Mouse (Mus musculus): ENCODE data around the gene Exoc3l4. TPM values are rescaled to one million over a fixed set of nuclear protein-coding genes. Genes with fewer than 3 reads are reported as not detected.

The Exoc3l4 gene
- total and polyA plus RNA-seq, 3 experiments: 0.04 to 0.17 TPM; not detected in 1

DNA sequence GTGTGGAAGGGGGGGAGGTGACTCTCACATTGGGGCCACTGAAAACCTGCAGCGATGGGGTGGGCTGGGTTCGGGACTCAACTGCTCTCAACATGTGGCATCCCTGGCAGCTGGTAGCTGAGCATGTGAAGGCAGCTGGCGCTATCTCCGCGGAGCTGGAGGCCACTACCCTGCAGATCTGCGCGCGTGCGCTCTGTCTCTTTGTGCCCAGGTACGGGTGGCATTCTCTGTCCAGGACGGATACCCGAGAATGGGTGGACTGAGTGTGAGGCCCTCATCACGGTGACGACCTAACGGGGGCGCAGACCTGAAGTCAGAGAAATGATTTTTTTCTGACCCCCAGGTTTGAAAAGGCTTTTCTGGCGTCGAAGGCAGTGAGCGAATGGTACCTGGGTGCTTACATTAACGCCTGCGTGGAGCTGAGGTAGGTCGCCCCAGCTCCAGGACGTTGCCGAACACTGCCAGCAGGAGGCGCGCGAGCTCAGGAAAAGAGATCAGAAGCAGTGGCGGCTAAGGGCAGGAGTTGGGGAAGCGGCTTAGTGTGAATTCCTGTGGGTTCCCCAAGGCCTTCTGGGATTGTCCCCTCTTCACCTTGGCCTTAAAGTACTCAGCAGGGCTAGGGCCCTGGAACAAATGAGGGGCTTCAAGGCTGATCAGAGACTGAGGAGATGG lies 9.1 kb downstream of the Exoc3l4 start:
- Histone ChIP-seq H3K4me1 (ENCODE audit: control insufficient read depth in 1 of 2, insufficient read depth in 2 of 2, low read length in 2 of 2) (peaks cover 0 to 8% of the 10 kb centered on the region in 2 experiments; a peak in 2 of 4 replicates), H3K79me2 (ENCODE audit: control insufficient read depth, insufficient read depth, low read length, poor library complexity) (no peaks in the 10 kb centered on the region), H3K9me3 (replicated peaks; ENCODE audit: insufficient read depth, low read length) (no peaks in the 10 kb centered on the region), H3K36me3 (ENCODE audit: control insufficient read depth in 1 of 2, insufficient read depth in 2 of 2, low read length in 2 of 2) (no peaks in the 10 kb centered on the region), H3K27ac (ENCODE audit: control insufficient read depth, low read depth, low read length) (no peak overlapping the region), H3K9ac (ENCODE audit: control insufficient read depth, low read depth, low read length, poor library complexity, severe bottlenecking) (no peak overlapping the region), H3K4me3 (ENCODE audit: control insufficient read depth in 1 of 2, insufficient read depth in 1 of 2, low read depth in 2 of 2, low read length in 2 of 2) (no peak overlapping the region), H3K27me3 (ENCODE audit: control insufficient read depth in 1 of 2, insufficient read depth in 2 of 2, low read length in 2 of 2) (no peaks in the 10 kb centered on the region)
- peak; percentile 85 for DNase-seq (ENCODE audit: low read depth, low spot score)
- TF ChIP-seq NELFE (IDR thresholded peaks at IDR 0.05; ENCODE audit: low read depth, low read length) (no peak), SMC3 (IDR thresholded peaks at IDR 0.05; ENCODE audit: low read depth, low read length) (peak; percentile 100), MEF2A (IDR thresholded peaks at IDR 0.05; ENCODE audit: extremely low read depth, insufficient replicate concordance, low read depth, low read length, poor library complexity, severe bottlenecking) (no peak), EP300 (IDR thresholded peaks at IDR 0.05; ENCODE audit: low read depth in 1 of 2, low read length in 2 of 2) (no peak), CHD2 (IDR thresholded peaks at IDR 0.05; ENCODE audit: low read length) (no peak), ELF1 (IDR thresholded peaks at IDR 0.05; ENCODE audit: low read depth, low read length) (0 out of 2 replicates have a peak, but pooled peaks have one; percentile 15), ZKSCAN1 (IDR thresholded peaks at IDR 0.05; ENCODE audit: low read depth, low read length) (no peak; the same call in 1 of the 2 replicates), SIN3A (IDR thresholded peaks at IDR 0.05; ENCODE audit: low read length) (no peak), NRF1 (IDR thresholded peaks at IDR 0.05; ENCODE audit: insufficient read depth, low read depth, low read length, poor library complexity, severe bottlenecking) (peak; percentile 19; the same call in 1 of the 2 replicates), RAD21 (IDR thresholded peaks at IDR 0.05; ENCODE audit: low read depth, low read length) (peak; percentile 98), MAZ (IDR thresholded peaks at IDR 0.05; ENCODE audit: low read depth, low read length) (peak; percentile 49; the same call in 1 of the 2 replicates), KAT2A (conservative IDR thresholded peaks at IDR 0.05; ENCODE audit: low read depth, low read length) (no peak), MXI1 (IDR thresholded peaks at IDR 0.05; ENCODE audit: low read depth, low read length) (no peak), HCFC1 (IDR thresholded peaks at IDR 0.05; ENCODE audit: low read depth, low read length) (0 out of 2 replicates have a peak, but pooled peaks have one; percentile 22), BHLHE40 (IDR thresholded peaks at IDR 0.05; ENCODE audit: borderline replicate concordance, low read depth, low read length) (peak; percentile 13; the same call in 1 of the 2 replicates), CTCF (IDR thresholded peaks at IDR 0.05 in 2 of 3, conservative IDR thresholded peaks at IDR 0.05 in 1 of 3; ENCODE audit: control insufficient read depth in 1 of 3, insufficient read depth in 1 of 3, low read depth in 2 of 3, low read length in 3 of 3, poor library complexity in 1 of 3, severe bottlenecking in 1 of 3) (peak; percentile 84 to 100 (median 99)), ZC3H11A (IDR thresholded peaks at IDR 0.05; ENCODE audit: low read depth, low read length) (peak; percentile 99), E2F4 (IDR thresholded peaks at IDR 0.05; ENCODE audit: borderline replicate concordance, low read depth, low read length) (no peak), ZMIZ1 (IDR thresholded peaks at IDR 0.05; ENCODE audit: low read depth, low read length) (no peak), POLR2A (IDR thresholded peaks at IDR 0.05; ENCODE audit: control insufficient read depth in 1 of 2, insufficient read depth in 1 of 2, low read depth in 1 of 2, low read length in 2 of 2, poor library complexity in 1 of 2) (no peak), GABPA (IDR thresholded peaks at IDR 0.05; ENCODE audit: low read depth, low read length) (no peak)
